Mouse (Mus musculus) kidney, postnatal 0 days (tissue): Measurements from ENCODE around the gene Csmd2. TPM values are rescaled to one million over a fixed set of nuclear protein-coding genes. Genes with fewer than 3 reads are reported as not detected.
A peak's percentile ranks its signal among the peaks of the same experiment; 100 is the strongest.
"Not testable (repeated sequence)": the region's sequence is repeated elsewhere in the genome, so short reads cannot be mapped to it uniquely, and the experiment has no call there.

Source experiments
- ATAC-seq: fragments of 200-750 bp; cut with Nextera tagmentation; replicated peaks from 2 replicates; pipeline ENCODE4 v1.8.0; 2017; ENCODE audit warnings: low read depth, moderate number of reproducible peaks, moderate TSS enrichment, moderate library complexity; ENCODE audit not compliant: low FRiP score
- DNase-seq: peaks from one replicate; pipeline ENCODE4 v3.0.0-alpha.2; 2016; ENCODE audit warnings: low spot score
- H3K27ac ChIP-seq: fragments of 300-500 bp; sonication (generic); 2 replicates; pipeline ENCODE4 v1.5.1; 2014; ENCODE audit warnings: mild to moderate bottlenecking
- H3K27me3 ChIP-seq: fragments of 300-500 bp; sonication (generic); 2 replicates; pipeline ENCODE4 v1.6.1; 2014; ENCODE audit warnings: low read length, mixed read lengths; ENCODE audit not compliant: insufficient read depth
- H3K36me3 ChIP-seq: fragments of 300-500 bp; sonication (generic); 2 replicates; pipeline ENCODE4 v1.6.1; 2014; ENCODE audit warnings: low read length, mixed read lengths; ENCODE audit not compliant: insufficient read depth
- H3K4me1 ChIP-seq: fragments of 300-500 bp; sonication (generic); replicated peaks from 2 replicates; pipeline ENCODE4 v1.6.1; 2014; ENCODE audit warnings: antibody characterized with exemption, low read length, mixed read lengths; ENCODE audit not compliant: insufficient read depth
- H3K4me2 ChIP-seq: fragments of 300-500 bp; sonication (generic); 2 replicates; pipeline ENCODE4 v1.6.1; 2014; ENCODE audit warnings: mild to moderate bottlenecking, low read length, moderate library complexity, mixed read lengths
- H3K4me3 ChIP-seq: fragments of 300-500 bp; sonication (generic); replicated peaks from 2 replicates; pipeline ENCODE4 v1.5.1; 2014; ENCODE audit warnings: low read depth, low read length
- H3K9ac ChIP-seq: fragments of 300-500 bp; sonication (generic); 2 replicates; pipeline ENCODE4 v1.6.1; 2014; ENCODE audit warnings: low read depth, low read length
- H3K9me3 ChIP-seq: fragments of 300-500 bp; sonication (generic); replicated peaks from 2 replicates; pipeline ENCODE4 v1.6.1; 2016; ENCODE audit warnings: low read length, inconsistent platforms, mixed read lengths
- CTCF ChIP-seq: IDR thresholded peaks from 2 replicates; pipeline ENCODE4 v1.5.1; 2016; ENCODE audit warnings: antibody characterized with exemption, low read depth, mild to moderate bottlenecking, moderate library complexity
- WGBS: fragments of 180-500 bp; shearing (Covaris S2); extraction: QIAGEN DNeasy Blood & Tissue Kit; methylation state at CpG from one replicate; pipeline ENCODE4 v1.1.7; 2014; 5-methylcytosine and 5-hydroxymethylcytosine counted together
- polyA plus RNA-seq: library from polyadenylated mRNA; unstranded; fragments of >200 nt; fragmentation: Nextera tagmentation; extraction: Ambion mirVana; gene quantifications from 2 replicates; pipeline ENCODE4 v1.2.1, GENCODE M21; 2015

Gene Csmd2
- polyA plus RNA-seq, 1 experiment from 2014 or later: 0.05 TPM

- no peaks in the 10 kb centered on the region for H3K36me3 ChIP-seq
- H3K9me3 ChIP-seq: no peaks in the 10 kb centered on the region
- 8% methylated on average over 27 of the region's 27 CpGs for WGBS
- DNase-seq (peak; percentile 29), ATAC-seq (peak; percentile 30; the same call in 1 of the 2 replicates)
- no peak overlapping the region for H3K27ac ChIP-seq
- H3K27me3 ChIP-seq: no peaks in the 10 kb centered on the region
- no peak for TF ChIP-seq CTCF
- H3K9ac ChIP-seq: peak overlapping the region; percentile 60
- H3K4me3 ChIP-seq: peak overlapping the region; percentile 53
- peak overlapping the region; percentile 65 for H3K4me2 ChIP-seq
- peaks cover 4% of the 10 kb centered on the region; the same call in 1 of the 2 replicates for H3K4me1 ChIP-seq
Measured at GRCm38 (mm10) chr4:128609276-128609924, 621.7 kb downstream of the Csmd2 start.

- no peaks in the 10 kb centered on the region for H3K9me3 ChIP-seq
- ATAC-seq (peak; percentile 96), DNase-seq (peak; percentile 100)
- H3K4me3 ChIP-seq: peak within 1 kb of the TSS; percentile 53
- H3K9ac ChIP-seq: peak within 1 kb of the TSS; percentile 60
- WGBS: 1% methylated on average over 24 of the region's 24 CpGs
- H3K4me2 ChIP-seq: peak within 1 kb of the TSS; percentile 65
- H3K27ac ChIP-seq: no peak within 1 kb of the TSS
- TF ChIP-seq CTCF: peak; percentile 55; the same call in 1 of the 2 replicates
- H3K4me1 ChIP-seq: peaks cover 8% of the 10 kb centered on the region; the same call in 1 of the 2 replicates
- H3K36me3 ChIP-seq: no peaks in the 10 kb centered on the region
- H3K27me3 ChIP-seq: no peaks in the 10 kb centered on the region
Measured at GRCm38 (mm10) chr4:128609925-128610402, 622.3 kb downstream of the Csmd2 start, which contains the start of gene Zscan20. Gene Zscan20, minus strand, starts transcription at chr4:128610098.

GRCm38 (mm10) chr4:128610706-128611105 is 623.0 kb downstream of the Csmd2 start:
- H3K9ac ChIP-seq: no peak overlapping the region
- no peaks in the 10 kb centered on the region for H3K27me3 ChIP-seq
- no peak for TF ChIP-seq CTCF
- DNase-seq (no peak), ATAC-seq (no peak)
- 17% methylated on average over 10 of the region's 10 CpGs for WGBS
- no peaks in the 10 kb centered on the region for H3K36me3 ChIP-seq
- peak overlapping the region; percentile 53; the same call in 1 of the 2 replicates for H3K4me3 ChIP-seq
- H3K27ac ChIP-seq: no peak overlapping the region
- H3K4me2 ChIP-seq: peak overlapping the region; percentile 65
- H3K4me1 ChIP-seq: peaks cover 11% of the 10 kb centered on the region; the same call in 1 of the 2 replicates
- H3K9me3 ChIP-seq: no peaks in the 10 kb centered on the region

GRCm38 (mm10) chr4:128611726-128612125 is 624.1 kb downstream of the Csmd2 start:
- not testable (repeated sequence) for DNase-seq, H3K9me3 ChIP-seq, H3K4me3 ChIP-seq, H3K27ac ChIP-seq, H3K27me3 ChIP-seq, ATAC-seq, H3K4me2 ChIP-seq, H3K36me3 ChIP-seq, H3K9ac ChIP-seq
- peaks cover 21% of the 10 kb centered on the region for H3K4me1 ChIP-seq
- 80% methylated on average over 3 of the region's 3 CpGs for WGBS

GRCm38 (mm10) chr4:128613326-128613725 is 625.7 kb downstream of the Csmd2 start:
- no peak overlapping the region for H3K4me2 ChIP-seq
- WGBS: 20% methylated on average over 8 of the region's 8 CpGs

GRCm38 (mm10) chr4:128615761-128616160 is 628.1 kb downstream of the Csmd2 start:
- ATAC-seq: no peak
- H3K4me3 ChIP-seq: no peak overlapping the region
- H3K9ac ChIP-seq: no peak overlapping the region
- peaks cover 37% of the 10 kb centered on the region for H3K4me1 ChIP-seq
- no peaks in the 10 kb centered on the region for H3K36me3 ChIP-seq
- 82% methylated on average over 14 of the region's 14 CpGs for WGBS
- H3K27me3 ChIP-seq: no peaks in the 10 kb centered on the region
- no peak overlapping the region for H3K27ac ChIP-seq
- no peaks in the 10 kb centered on the region for H3K9me3 ChIP-seq
- no peak for TF ChIP-seq CTCF
- no peak for DNase-seq
- no peak overlapping the region for H3K4me2 ChIP-seq

More at GRCm38 (mm10) chr4:128613326-128613725, 625.7 kb downstream of the Csmd2 start:
- TF ChIP-seq CTCF: peak; percentile 87
- H3K9me3 ChIP-seq: no peaks in the 10 kb centered on the region
- DNase-seq: peak; percentile 94
- ATAC-seq: no peak
- H3K27ac ChIP-seq: no peak overlapping the region
- no peaks in the 10 kb centered on the region for H3K36me3 ChIP-seq
- H3K4me3 ChIP-seq: no peak overlapping the region
- H3K9ac ChIP-seq: no peak overlapping the region
- H3K27me3 ChIP-seq: no peaks in the 10 kb centered on the region
- H3K4me1 ChIP-seq: peaks cover 37% of the 10 kb centered on the region

Other genes starting within 250 kb of the Csmd2 start
- gene CK137956, start 16.9 kb upstream of the Csmd2 start, polyA plus RNA-seq: not detected in 2 replicates